9 mouse cellular contexts compared by ENCODE assay signal in genomic region chr13:112001155-112002025, GRCm38 (mm10).
DNase-seq lines count a peak whose midpoint lies in the region; ATAC-seq lines count a peak whose summit lies in the region.
"Had no signal": no experiment of that assay in that cellular context is flagged by ENCODE, and none has a peak within 500 bp of the region (broad histone marks: within the 10 kb centered on the region; RNA-seq: fewer than 3 reads in every experiment).

No protein-coding gene starts in this region.

- ATAC-seq in kidney, embryonic 14.5 days (ENCODE audit: low FRiP score, low TSS enrichment): no peak
- ATAC-seq in erythroblast, adult 5-6 weeks (replicated peaks; ENCODE audit: low FRiP score, poor library complexity, severe bottlenecking): peak; percentile 15; the same call in 1 of the 2 replicates
- peak; percentile 32; the same call in 1 of the 2 replicates for ATAC-seq in limb, embryonic 13.5 days (ENCODE audit: low FRiP score, low read depth)
- peak; percentile 53 for ATAC-seq in neural tube, embryonic 11.5 days (ENCODE audit: insufficient read depth, low FRiP score, low TSS enrichment)

- no peak overlapping the region for H3K4me3 ChIP-seq in kidney, embryonic 14.5 days (ENCODE audit: low read length)
- no peak overlapping the region for H3K4me3 ChIP-seq in limb, embryonic 13.5 days
- no peak overlapping the region for H3K4me3 ChIP-seq in neural tube, embryonic 11.5 days (ENCODE audit: low read depth, low read length)

- no peaks in the 10 kb centered on the region for H3K36me3 ChIP-seq in kidney, embryonic 14.5 days (ENCODE audit: control insufficient read depth, insufficient read depth, low read length)
- H3K36me3 ChIP-seq in limb, embryonic 13.5 days: no peaks in the 10 kb centered on the region
- H3K36me3 ChIP-seq in neural tube, embryonic 11.5 days (ENCODE audit: control insufficient read depth, insufficient read depth, low read length): no peaks in the 10 kb centered on the region
- H3K36me3 ChIP-seq: G1E had no signal

- DNase-seq in kidney, adult 11 months: peak; percentile 29
- DNase-seq in heart, postnatal 36 days: peak; percentile 44 to 46
- peak; percentile 46 for DNase-seq in neural tube, embryonic 11.5 days (ENCODE audit: low spot score)
- peak; percentile 79 to 90 for DNase-seq in thymus, postnatal 36 days
- DNase-seq in layer of hippocampus, postnatal 36 days: no peak

- H3K4me2 ChIP-seq in kidney, embryonic 14.5 days (replicated peaks; ENCODE audit: low read depth, low read length): no peak overlapping the region
- no peak overlapping the region for H3K4me2 ChIP-seq in limb, embryonic 13.5 days (replicated peaks)
- no peak overlapping the region for H3K4me2 ChIP-seq in neural tube, embryonic 11.5 days (ENCODE audit: low read depth)

- WGBS in kidney, embryonic 14.5 days: 47% methylated on average over 20 of the region's 20 CpGs
- WGBS in limb, embryonic 13.5 days: 56% methylated on average over 20 of the region's 20 CpGs
- 47% methylated on average over 20 of the region's 20 CpGs for WGBS in neural tube, embryonic 11.5 days

- H3K9ac ChIP-seq in kidney, embryonic 14.5 days (ENCODE audit: low read depth, low read length): no peak overlapping the region
- no peak overlapping the region for H3K9ac ChIP-seq in limb, embryonic 13.5 days
- no peak overlapping the region for H3K9ac ChIP-seq in neural tube, embryonic 11.5 days (ENCODE audit: low read length)

- no peak overlapping the region for H3K27ac ChIP-seq in kidney, embryonic 14.5 days (ENCODE audit: low read depth, low read length)
- H3K27ac ChIP-seq in limb, embryonic 13.5 days: no peak overlapping the region; the same call in 1 of the 2 replicates
- H3K27ac ChIP-seq in neural tube, embryonic 11.5 days (ENCODE audit: low read depth, low read length): 0 out of 2 replicates have a peak overlapping the region, but pooled peaks have one; percentile 15

- no peaks in the 10 kb centered on the region for H3K27me3 ChIP-seq in kidney, embryonic 14.5 days (ENCODE audit: control insufficient read depth, insufficient read depth, low read length)
- no peaks in the 10 kb centered on the region for H3K27me3 ChIP-seq in limb, embryonic 13.5 days
- no peaks in the 10 kb centered on the region for H3K27me3 ChIP-seq in neural tube, embryonic 11.5 days (ENCODE audit: control insufficient read depth, insufficient read depth, low read length)

- intact Hi-C loops in heart, postnatal 36 days (cut with DNase I): loop anchor here (2.0 to 5.0 kb wide), 5 partner anchors 79 to 256 kb away; partner anchors contain the start of gene Map3k1

- H3K4me1 ChIP-seq in kidney, embryonic 14.5 days (ENCODE audit: control insufficient read depth, insufficient read depth, low read length): peaks cover 35% of the 10 kb centered on the region
- peaks cover 15% of the 10 kb centered on the region for H3K4me1 ChIP-seq in limb, embryonic 13.5 days
- peaks cover 17% of the 10 kb centered on the region; the same call in 1 of the 2 replicates for H3K4me1 ChIP-seq in neural tube, embryonic 11.5 days (ENCODE audit: control insufficient read depth, insufficient read depth, low read length)

- no peaks in the 10 kb centered on the region for H3K9me3 ChIP-seq in kidney, embryonic 14.5 days (ENCODE audit: control insufficient read depth, low read length)
- no peaks in the 10 kb centered on the region for H3K9me3 ChIP-seq in limb, embryonic 13.5 days
- no peaks in the 10 kb centered on the region for H3K9me3 ChIP-seq in neural tube, embryonic 11.5 days (ENCODE audit: control insufficient read depth, low read length)
- H3K9me3 ChIP-seq: G1E had no signal

Comparison
In these comparisons a context has a peak if more than half of its experiments do, and no peak if none do; other contexts are left out.
1. DNase-seq: peak in kidney, adult 11 months (single experiment), heart, postnatal 36 days (2 of 2), neural tube, embryonic 11.5 days (single experiment) and thymus, postnatal 36 days (2 of 2); none in layer of hippocampus, postnatal 36 days (0 of 2).